ENCODE assay signal across 8 mouse cellular contexts in genomic region chr16:36817321-36817926, GRCm38 (mm10). TPM values are rescaled to one million over a fixed set of nuclear protein-coding genes. Genes with fewer than 3 reads are reported as not detected.
DNase-seq lines count a peak whose midpoint lies in the region; ATAC-seq and TF ChIP-seq lines count a peak whose summit lies in the region.

No protein-coding gene starts in this region.

- peak; percentile 91 for ATAC-seq in hindbrain, embryonic 11.5 days (ENCODE audit: low FRiP score)
- peak; percentile 92 for ATAC-seq in lung, embryonic 14.5 days (ENCODE audit: insufficient read depth)

- no peak overlapping the region for H3K27ac ChIP-seq in hindbrain, embryonic 11.5 days (ENCODE audit: low read depth, low read length)
- H3K27ac ChIP-seq in lung, embryonic 14.5 days (ENCODE audit: low read depth), result no peak overlapping the region

- H3K4me2 ChIP-seq in hindbrain, embryonic 11.5 days (replicated peaks; ENCODE audit: low read depth, low read length), result no peak overlapping the region
- no peak overlapping the region for H3K4me2 ChIP-seq in lung, embryonic 14.5 days

- no peak overlapping the region for H3K9ac ChIP-seq in hindbrain, embryonic 11.5 days (ENCODE audit: low read depth, low read length)
- H3K9ac ChIP-seq in lung, embryonic 14.5 days, result no peak overlapping the region

- TF ChIP-seq CTCF in lung, embryonic 14.5 days (IDR thresholded peaks at IDR 0.05; ENCODE audit: low read depth), result peak; percentile 79

- no peaks in the 10 kb centered on the region for H3K36me3 ChIP-seq in hindbrain, embryonic 11.5 days (ENCODE audit: control insufficient read depth, insufficient read depth, low read length)
- H3K36me3 ChIP-seq in lung, embryonic 14.5 days (ENCODE audit: insufficient read depth), result no peaks in the 10 kb centered on the region

- no peaks in the 10 kb centered on the region for H3K9me3 ChIP-seq in hindbrain, embryonic 11.5 days (ENCODE audit: control insufficient read depth, low read length)
- H3K9me3 ChIP-seq in lung, embryonic 14.5 days (ENCODE audit: low read depth, low read length), result no peaks in the 10 kb centered on the region

- H3K4me3 ChIP-seq in hindbrain, embryonic 11.5 days (ENCODE audit: low read depth, low read length), result no peak overlapping the region
- no peak overlapping the region for H3K4me3 ChIP-seq in lung, embryonic 14.5 days (ENCODE audit: low read depth, low read length)

- DNase-seq in T-cell, adult 2 months (ENCODE audit: low spot score), result peak; percentile 75
- peak; percentile 87 to 89 for DNase-seq in cerebellum, postnatal 10 days
- peak; percentile 73 to 75 for DNase-seq in frontal cortex, postnatal 10 days (ENCODE audit: low spot score in 2 of 2)
- peak; percentile 81 for DNase-seq in hindbrain, embryonic 11.5 days (ENCODE audit: low spot score)
- peak; percentile 83 for DNase-seq in layer of hippocampus, adult 9-10 months (ENCODE audit: low spot score)
- peak; percentile 90 for DNase-seq in lung, embryonic 14.5 days
- DNase-seq in ovary, postnatal 10 days (ENCODE audit: low spot score), result peak; percentile 13
- peak; percentile 67 for DNase-seq in thymus, postnatal 14 days

- WGBS in hindbrain, embryonic 11.5 days, result 23% methylated on average over 7 of the region's 7 CpGs
- WGBS in lung, embryonic 14.5 days, result 10% methylated on average over 7 of the region's 7 CpGs

- H3K27me3 ChIP-seq in hindbrain, embryonic 11.5 days (ENCODE audit: control insufficient read depth, insufficient read depth, low read length), result no peaks in the 10 kb centered on the region
- no peaks in the 10 kb centered on the region for H3K27me3 ChIP-seq in lung, embryonic 14.5 days (ENCODE audit: insufficient read depth, low read length)

- no peaks in the 10 kb centered on the region for H3K4me1 ChIP-seq in hindbrain, embryonic 11.5 days (replicated peaks; ENCODE audit: control insufficient read depth, insufficient read depth, low read length)
- H3K4me1 ChIP-seq in lung, embryonic 14.5 days (ENCODE audit: insufficient read depth), result no peaks in the 10 kb centered on the region

RNA-seq across cellular contexts. Expression of gene Iqcb1, which starts 10.8 kb away (rescaled TPM):
- 73.3 and 74.3 TPM in 2 replicates for polyA plus RNA-seq in hindbrain, embryonic 11.5 days (2014; fragmentation: Nextera tagmentation; extraction: Ambion mirVana)
- 34.4 and 38.9 TPM in 2 replicates for polyA plus RNA-seq in lung, embryonic 14.5 days (2014; fragmentation: Nextera tagmentation; extraction: Ambion mirVana)

RNA-seq across cellular contexts. Expression of gene Slc15a2, which starts 32.7 kb away (rescaled TPM):
- polyA plus RNA-seq in hindbrain, embryonic 11.5 days (2014; fragmentation: Nextera tagmentation; extraction: Ambion mirVana), result 2.1 and 3.7 TPM in 2 replicates
- 28.1 and 33.2 TPM in 2 replicates for polyA plus RNA-seq in lung, embryonic 14.5 days (2014; fragmentation: Nextera tagmentation; extraction: Ambion mirVana)

RNA-seq across cellular contexts. Expression of gene Eaf2, which starts 57.4 kb away (rescaled TPM):
- polyA plus RNA-seq in hindbrain, embryonic 11.5 days (2014; fragmentation: Nextera tagmentation; extraction: Ambion mirVana), result 1.3 and 1.5 TPM in 2 replicates
- 0.99 and 1.0 TPM in 2 replicates for polyA plus RNA-seq in lung, embryonic 14.5 days (2014; fragmentation: Nextera tagmentation; extraction: Ambion mirVana)

RNA-seq across cellular contexts. Expression of gene Golgb1, which starts 57.5 kb away (rescaled TPM):
- 81.0 and 91.0 TPM in 2 replicates for polyA plus RNA-seq in hindbrain, embryonic 11.5 days (2014; fragmentation: Nextera tagmentation; extraction: Ambion mirVana)
- polyA plus RNA-seq in lung, embryonic 14.5 days (2014; fragmentation: Nextera tagmentation; extraction: Ambion mirVana), result 89.9 and 96.8 TPM in 2 replicates

Comparison
In these comparisons a context has a peak if more than half of its experiments do, and no peak if none do; other contexts are left out.
1. DNase-seq: peak in every context shown above with its lines; median percentile 90 in lung, embryonic 14.5 days; 88 in cerebellum, postnatal 10 days; 83 in layer of hippocampus, adult 9-10 months; 81 in hindbrain, embryonic 11.5 days; 75 in T-cell, adult 2 months; 74 in frontal cortex, postnatal 10 days; 67 in thymus, postnatal 14 days; 13 in ovary, postnatal 10 days.